Mouse (Mus musculus): Measurements from ENCODE around the gene Dgcr2. TPM values are rescaled to one million over a fixed set of nuclear protein-coding genes. Genes with fewer than 3 reads are reported as not detected.

Gene Dgcr2
- polyA plus RNA-seq (2015; fragmentation: Nextera tagmentation; extraction: Ambion mirVana): 35.8 and 36.9 TPM in 2 replicates

GRCm38 (mm10) chr16:17898462-17898861, at the start of gene Dgcr2, which contains the start of gene Tssk2:
Dgcr2 (minus strand) TSS chr16:17898562.
Tssk2 (plus strand) TSS chr16:17898637.

GRCm38 (mm10) chr16:17928087-17928580, 29.8 kb upstream of the Dgcr2 start, which contains the start of gene Slc25a1:
Slc25a1 (minus strand) TSS chr16:17928219.

GRCm38 (mm10) chr16:17914307-17915249, 16.2 kb upstream of the Dgcr2 start, which contains the start of gene Gsc2:
Gsc2 (minus strand) TSS chr16:17915059.

GRCm38 (mm10) chr16:17911052-17911595, 12.8 kb upstream of the Dgcr2 start, which contains the start of gene Ess2:
Ess2 (minus strand) TSS chr16:17911348.

GRCm38 (mm10) chr16:17893923-17894322, 4.4 kb downstream of the Dgcr2 start, which contains the start of gene Tssk1:
Tssk1 (plus strand) TSS chr16:17894223.

GRCm38 (mm10) chr16:17891567-17891959, 6.8 kb downstream of the Dgcr2 start, which contains the start of gene Gm20518:
Gm20518 (minus strand) TSS chr16:17891671.

GRCm38 (mm10) chr16:17838051-17838450, 60.3 kb downstream of the Dgcr2 start, which contains the start of gene Car15:
Car15 (minus strand) TSS chr16:17838364.

GRCm38 (mm10) chr16:17832821-17833220, 65.5 kb downstream of the Dgcr2 start, which contains the start of gene B830017H08Rik:
B830017H08Rik (plus strand) TSS chr16:17833121.

GRCm38 (mm10) chr16:17796971-17797811, 101.2 kb downstream of the Dgcr2 start, which contains the start of gene Scarf2:
Scarf2 (plus strand) TSS chr16:17797282.

Other genes starting within 250 kb of the Dgcr2 start
- 31.4 and 35.8 TPM in 2 replicates for gene Med15, start 165.7 kb downstream of the Dgcr2 start, polyA plus RNA-seq (2015; fragmentation: Nextera tagmentation; extraction: Ambion mirVana)
- gene Klhl22, start 138.9 kb downstream of the Dgcr2 start, polyA plus RNA-seq (2015; fragmentation: Nextera tagmentation; extraction: Ambion mirVana): 28.1 and 30.7 TPM in 2 replicates
- 9.4 and 11.1 TPM in 2 replicates for gene Scarf2, start 101.3 kb downstream of the Dgcr2 start, polyA plus RNA-seq (2015; fragmentation: Nextera tagmentation; extraction: Ambion mirVana)
- gene B830017H08Rik, start 65.4 kb downstream of the Dgcr2 start, polyA plus RNA-seq (2015; fragmentation: Nextera tagmentation; extraction: Ambion mirVana): not detected in 2 replicates
- 0.59 and 1.1 TPM in 2 replicates for gene Car15, start 60.2 kb downstream of the Dgcr2 start, polyA plus RNA-seq (2015; fragmentation: Nextera tagmentation; extraction: Ambion mirVana)
- 0.08 TPM in 1 of 2 replicates, not detected in the other for gene Gm20518, start 6.9 kb downstream of the Dgcr2 start, polyA plus RNA-seq (2015; fragmentation: Nextera tagmentation; extraction: Ambion mirVana)
- 0.04 TPM in 1 of 2 replicates, not detected in the other for gene Tssk1, start 4.3 kb downstream of the Dgcr2 start, polyA plus RNA-seq (2015; fragmentation: Nextera tagmentation; extraction: Ambion mirVana)
- gene Tssk2, start 75 bp upstream of the Dgcr2 start, polyA plus RNA-seq (2015; fragmentation: Nextera tagmentation; extraction: Ambion mirVana): not detected in 2 replicates
- gene Ess2, start 12.8 kb upstream of the Dgcr2 start, polyA plus RNA-seq (2015; fragmentation: Nextera tagmentation; extraction: Ambion mirVana): 19.0 and 19.6 TPM in 2 replicates
- not detected in 2 replicates for gene Gsc2, start 16.5 kb upstream of the Dgcr2 start, polyA plus RNA-seq (2015; fragmentation: Nextera tagmentation; extraction: Ambion mirVana)
- gene Slc25a1, start 29.7 kb upstream of the Dgcr2 start, polyA plus RNA-seq (2015; fragmentation: Nextera tagmentation; extraction: Ambion mirVana): 81.9 and 102 TPM in 2 replicates
- gene Vpreb2, start 81.9 kb upstream of the Dgcr2 start, polyA plus RNA-seq (2015; fragmentation: Nextera tagmentation; extraction: Ambion mirVana): not detected in 2 replicates
- 253 and 287 TPM in 2 replicates for gene Dgcr6, start 154.3 kb upstream of the Dgcr2 start, polyA plus RNA-seq (2015; fragmentation: Nextera tagmentation; extraction: Ambion mirVana)
- gene Prodh, start 191.6 kb upstream of the Dgcr2 start, polyA plus RNA-seq (2015; fragmentation: Nextera tagmentation; extraction: Ambion mirVana): 15.0 and 19.2 TPM in 2 replicates
- 13.5 and 16.2 TPM in 2 replicates for gene Rtn4r, start 229.1 kb upstream of the Dgcr2 start, polyA plus RNA-seq (2015; fragmentation: Nextera tagmentation; extraction: Ambion mirVana)